Mouse (Mus musculus): ENCODE measurements around the gene Thap3.

- TF ChIP-seq CTCF (IDR thresholded peaks at IDR 0.05; ENCODE audit: low read depth) (no peak), EP300 (optimal IDR thresholded peaks at IDR 0.05) (no peak)
Measured at GRCm38 (mm10) chr4:151968204-151968921, 20.4 kb downstream of the Thap3 start.
